Mouse (Mus musculus): ENCODE results near the gene Ahnak.
"Not testable (repeated sequence)": the region's sequence is repeated elsewhere in the genome, so short reads cannot be mapped to it uniquely, and the experiment has no call there.

Ahnak gene

DNA sequence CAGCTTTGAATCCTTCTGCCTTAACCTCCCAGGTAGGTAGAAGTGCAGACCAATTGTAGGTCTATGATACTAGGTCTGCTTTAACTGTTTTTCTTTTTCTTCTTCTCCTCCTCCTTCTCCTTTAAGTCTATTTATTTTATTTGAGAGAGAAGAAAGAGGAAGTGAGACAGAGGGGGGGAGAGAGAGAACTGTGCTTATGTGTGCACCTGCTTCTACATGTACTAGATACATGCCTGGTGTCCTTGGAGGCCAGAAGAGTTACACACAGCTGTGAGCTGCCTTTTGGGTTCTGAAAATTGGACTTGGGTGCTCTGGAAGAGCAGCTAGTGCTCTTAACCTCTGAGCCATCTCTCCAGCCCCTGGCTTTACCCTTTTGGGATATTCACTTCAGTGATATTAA, 52.0 kb downstream of the Ahnak start:
- DNase-seq (ENCODE audit: low spot score) = no peak

DNA sequence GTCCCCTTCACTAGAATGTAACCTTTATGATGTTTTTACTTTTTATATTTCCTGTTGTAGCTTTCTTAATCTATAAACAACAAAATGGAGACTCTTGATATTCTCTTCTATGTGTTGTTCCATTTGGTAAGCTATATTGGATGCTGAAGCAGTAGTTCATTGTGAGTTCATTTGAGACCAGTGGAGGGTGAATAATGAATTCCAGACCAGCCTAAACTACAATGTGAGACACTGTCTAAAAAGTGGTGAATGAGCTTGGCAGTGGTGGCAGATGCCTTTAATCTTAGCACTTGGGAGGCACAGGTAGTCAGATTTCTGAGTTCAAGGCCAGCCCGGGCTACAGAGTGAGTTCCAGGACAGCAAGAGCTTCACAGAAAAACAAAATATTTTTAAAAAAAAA, 54.0 kb downstream of the Ahnak start:
- DNase-seq (ENCODE audit: low spot score) = no peak

DNA sequence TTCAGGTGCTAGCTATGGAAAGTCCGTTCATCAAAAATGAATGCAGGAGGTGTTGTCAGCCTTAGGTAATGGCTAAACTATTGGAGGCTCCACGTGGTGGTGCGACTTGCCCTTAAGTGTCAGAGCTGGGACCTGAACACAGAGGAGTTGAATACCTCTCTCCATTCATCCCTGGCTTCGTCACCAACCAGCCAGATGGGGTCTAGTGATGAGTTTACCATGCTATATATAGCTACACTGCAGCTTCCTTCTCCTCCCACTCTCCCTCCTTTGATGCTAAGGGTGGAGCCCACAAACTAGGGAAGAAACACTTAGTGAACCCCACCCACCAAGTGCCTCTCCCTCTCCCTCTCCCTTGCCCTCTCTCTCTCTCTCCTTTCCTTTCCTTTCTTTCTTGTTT, 55.2 kb downstream of the Ahnak start:
- no peak for DNase-seq (ENCODE audit: low spot score)

DNA sequence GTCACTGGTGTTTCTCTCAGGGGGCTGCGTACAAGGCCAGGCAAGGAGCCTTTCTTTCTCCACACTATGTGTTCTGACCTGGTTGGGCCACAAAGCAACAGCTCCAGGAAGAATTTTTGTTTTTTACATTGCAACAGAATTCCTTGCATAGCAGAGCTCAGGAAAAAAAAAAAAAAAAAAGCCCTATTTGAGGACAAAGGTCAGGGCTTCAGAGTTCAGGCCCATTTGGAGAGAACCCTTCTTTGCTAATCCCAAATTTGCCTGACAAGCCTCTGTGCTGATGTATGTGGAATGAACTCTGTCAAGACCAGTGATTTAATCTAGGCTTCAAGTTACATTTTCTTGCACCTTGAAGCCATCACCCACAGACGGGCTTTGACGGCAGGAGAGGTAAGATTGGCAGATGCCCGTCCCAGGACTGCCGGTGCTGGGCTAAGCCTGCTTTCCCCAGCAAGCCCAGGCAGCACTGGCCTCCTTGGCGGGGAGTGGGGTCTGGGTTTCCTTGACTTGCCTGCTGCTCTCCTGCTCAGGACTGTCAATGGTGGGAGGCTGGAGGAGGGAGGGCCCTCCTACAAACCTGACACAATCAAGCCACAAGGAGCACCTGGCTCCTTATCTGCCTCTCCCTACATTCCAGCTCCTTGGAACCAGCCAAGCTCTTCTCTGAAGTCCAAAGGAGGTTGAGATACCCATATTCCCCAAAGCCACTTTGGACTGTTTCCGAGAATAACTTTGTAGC, 58.3 kb downstream of the Ahnak start:
- DNase-seq (ENCODE audit: low spot score) = no peak

DNA sequence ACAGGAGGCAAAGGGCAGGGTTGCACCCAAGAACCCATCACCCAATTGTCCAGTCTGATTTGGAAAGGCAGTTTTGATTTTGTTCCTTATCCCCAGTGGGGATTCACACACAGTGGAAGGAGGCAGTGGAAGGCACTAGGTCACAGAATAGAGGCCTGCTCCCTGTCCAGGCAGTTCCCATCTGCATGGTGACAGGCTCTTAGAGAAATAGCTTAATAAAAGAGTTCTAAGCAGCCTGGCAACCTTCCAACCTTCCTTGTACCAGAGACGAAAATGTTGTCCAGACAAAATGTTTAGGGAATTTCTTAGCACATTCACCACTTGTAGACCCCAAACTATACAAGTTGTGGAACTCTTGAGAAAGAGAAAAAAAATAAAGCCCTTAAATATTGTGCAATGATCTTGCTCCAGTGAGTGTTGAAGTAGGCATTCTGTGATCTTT, 58.9 kb downstream of the Ahnak start:
- no peak for DNase-seq (ENCODE audit: low spot score)

DNA sequence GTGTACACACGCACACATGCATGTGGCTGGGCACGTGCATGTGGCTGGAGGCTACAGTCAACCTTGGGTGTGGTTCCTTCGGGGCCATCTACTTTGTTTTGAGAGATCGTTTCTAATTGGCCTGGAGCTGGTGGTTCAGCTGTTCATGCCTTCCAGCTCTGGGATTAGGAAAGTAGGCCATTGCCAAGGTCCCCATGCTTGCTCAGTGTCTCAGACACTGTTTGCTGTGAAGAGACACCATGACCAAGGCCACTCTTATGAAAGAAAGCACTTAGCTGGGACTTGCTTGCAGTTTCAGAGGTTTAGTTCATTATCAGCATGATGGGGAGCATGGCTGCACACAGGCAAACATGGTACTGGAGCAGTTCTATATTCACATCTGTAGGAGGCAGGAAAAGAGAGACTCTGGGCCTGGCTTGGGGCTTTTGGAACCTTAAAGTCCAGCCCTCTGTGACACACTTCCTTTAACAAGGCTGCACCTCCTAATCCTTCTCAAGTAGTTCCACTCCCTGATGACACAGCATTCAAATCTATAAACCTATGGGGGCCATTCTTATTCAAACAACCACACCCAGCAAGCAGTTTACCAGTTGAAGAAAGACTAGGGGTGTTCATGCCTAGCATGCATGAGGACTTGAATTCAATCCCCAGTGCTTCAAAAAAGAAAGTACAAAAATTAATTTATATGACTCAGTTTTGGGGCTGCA, 60.0 kb downstream of the Ahnak start:
- DNase-seq (ENCODE audit: low spot score) = no peak

DNA sequence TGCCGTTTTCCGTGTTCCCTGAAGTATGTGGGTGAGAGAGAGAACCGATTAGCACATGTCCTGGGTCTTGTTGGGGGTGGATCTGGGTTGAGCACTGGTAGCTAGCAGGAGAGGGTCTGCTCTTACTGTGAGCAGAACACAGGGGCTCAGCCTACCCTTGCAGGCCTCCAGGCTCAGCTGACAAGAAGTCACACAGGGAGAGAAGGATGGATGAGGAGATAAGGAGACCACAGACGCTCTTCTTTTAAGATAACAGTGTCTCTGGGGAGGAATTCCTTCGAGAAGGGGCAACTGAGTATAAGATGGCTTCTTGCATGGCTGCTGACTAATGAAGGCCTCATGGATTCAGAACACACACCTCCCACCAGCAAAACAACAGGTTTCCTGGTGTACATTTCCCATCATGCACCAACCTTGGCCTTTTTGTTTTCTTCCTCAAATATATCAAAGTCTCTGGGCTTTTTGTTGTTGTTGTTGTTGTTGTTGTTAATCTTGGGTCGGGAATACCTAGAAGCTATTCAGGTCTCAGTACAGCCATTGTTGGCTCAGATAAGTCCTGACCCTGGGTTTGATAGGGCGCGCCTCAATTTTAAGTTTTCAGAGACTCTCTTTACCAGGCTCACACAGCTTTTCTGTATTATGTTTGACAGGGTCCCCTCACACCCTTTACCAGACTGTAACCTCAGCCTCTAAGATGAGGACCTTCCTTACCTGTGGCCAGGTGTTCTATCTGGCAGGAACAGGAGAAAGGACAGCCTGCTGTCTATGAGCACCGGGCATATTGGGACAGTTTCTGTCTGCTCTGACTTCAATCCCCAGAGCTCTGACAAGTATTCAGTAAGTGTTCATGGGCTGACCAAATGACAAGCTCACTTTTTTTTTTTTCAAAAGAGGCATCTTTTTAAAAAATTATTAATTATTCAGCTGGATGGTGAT, 61.5 kb downstream of the Ahnak start:
- DNase-seq (ENCODE audit: low spot score) = no peak

DNA sequence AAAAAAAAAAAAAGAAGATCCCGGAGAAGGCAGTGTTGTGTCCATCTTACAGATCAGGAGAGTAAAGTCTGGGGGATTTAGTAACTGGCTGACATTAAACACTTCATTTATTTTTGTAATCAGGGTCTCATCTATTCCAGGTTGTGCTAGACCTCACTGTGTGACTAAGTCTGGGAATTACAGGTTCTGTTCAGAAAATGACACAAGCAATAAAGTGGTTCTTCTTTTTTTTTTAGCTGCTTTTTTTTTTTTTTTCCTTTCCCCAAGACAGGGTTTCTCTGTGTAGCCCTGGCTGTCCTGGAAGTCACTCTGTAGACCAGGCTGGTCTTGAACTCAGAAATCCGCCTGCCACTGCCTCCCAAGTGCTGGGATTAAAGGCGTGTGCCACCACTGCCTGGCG, 62.9 kb downstream of the Ahnak start:
- not testable (repeated sequence) for DNase-seq (ENCODE audit: low spot score)

DNA sequence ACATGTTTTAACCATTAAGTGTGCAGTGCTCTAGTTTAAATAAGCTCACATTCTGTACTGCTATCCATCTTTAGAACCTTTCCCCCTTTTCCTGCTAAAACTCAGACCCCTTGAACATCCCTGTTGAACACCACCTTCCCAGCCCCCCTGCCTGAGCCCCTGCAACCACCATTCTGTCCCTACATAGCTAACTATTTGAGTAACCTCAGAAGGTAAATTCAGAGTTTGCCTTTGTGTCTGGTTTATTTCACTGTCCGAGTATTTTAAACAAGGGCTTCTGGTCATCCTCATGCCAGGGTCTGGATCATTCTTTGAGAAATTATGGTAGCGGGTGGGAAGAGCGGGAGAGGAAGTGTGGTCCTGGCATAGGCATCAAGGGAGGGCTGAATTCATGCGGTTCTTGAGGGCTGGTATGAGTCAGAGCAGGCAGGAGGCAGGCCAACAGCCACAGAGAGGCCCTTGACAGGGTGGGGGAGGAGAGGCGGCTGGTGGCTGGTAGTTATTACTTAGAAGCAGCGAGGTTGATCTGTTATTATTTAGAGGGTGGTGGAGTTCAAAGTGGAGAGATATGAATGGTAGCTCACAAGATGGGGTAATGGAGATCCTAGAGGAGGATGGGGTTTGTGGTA, 63.8 kb downstream of the Ahnak start:
- DNase-seq (ENCODE audit: low spot score) = no peak

DNA sequence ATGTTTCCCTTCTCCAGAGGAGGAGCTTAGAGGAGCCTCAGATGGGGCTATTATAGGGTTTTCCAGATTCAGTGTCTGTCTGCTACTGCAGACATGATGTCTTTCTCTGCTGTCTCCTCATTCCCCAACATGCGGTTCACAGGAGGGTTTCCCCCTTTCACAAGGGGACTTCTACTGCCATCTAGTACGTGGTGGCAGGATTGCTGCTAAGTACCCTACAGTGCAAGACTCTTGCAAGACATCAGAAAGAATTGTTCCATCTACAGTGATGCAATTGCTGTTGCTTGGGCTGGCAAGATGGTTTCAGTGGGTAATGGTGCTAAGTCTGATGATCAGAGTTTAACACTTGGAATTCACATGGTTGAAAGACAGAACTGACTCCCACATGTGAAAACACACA, 66.1 kb downstream of the Ahnak start:
- no peak for DNase-seq (ENCODE audit: low spot score)

DNA sequence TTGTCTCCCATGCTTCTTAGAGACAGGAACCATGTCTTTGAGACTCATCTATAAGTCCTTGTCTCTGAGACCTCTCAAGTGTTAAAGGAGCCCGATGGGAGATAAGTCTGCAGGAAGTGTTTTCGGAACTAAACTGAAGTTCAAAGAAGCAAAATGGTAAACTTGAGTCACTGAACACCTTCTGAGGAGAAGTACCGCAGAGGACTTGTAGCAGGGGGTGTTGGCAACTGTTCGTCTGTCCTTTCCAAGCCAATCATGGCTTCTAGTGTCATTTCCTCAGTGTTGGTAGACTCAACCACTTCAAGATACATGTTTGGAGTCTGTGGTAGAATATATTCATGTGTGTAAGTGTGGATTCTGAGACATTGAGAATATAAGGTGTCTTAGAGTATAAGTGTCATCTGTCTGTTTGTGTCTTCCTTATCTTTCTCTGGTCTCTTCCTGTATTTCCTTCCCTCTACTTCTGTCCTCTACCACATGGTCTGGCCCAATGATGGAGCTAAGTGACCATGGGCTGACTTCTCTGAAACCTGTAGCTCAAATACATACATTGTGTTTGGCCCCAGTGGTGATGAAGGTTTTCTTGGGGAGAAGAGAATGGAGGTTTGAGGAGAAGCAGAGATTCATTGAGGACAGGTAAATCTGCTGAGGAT, 66.7 kb downstream of the Ahnak start:
- no peak for DNase-seq (ENCODE audit: low spot score)

DNA sequence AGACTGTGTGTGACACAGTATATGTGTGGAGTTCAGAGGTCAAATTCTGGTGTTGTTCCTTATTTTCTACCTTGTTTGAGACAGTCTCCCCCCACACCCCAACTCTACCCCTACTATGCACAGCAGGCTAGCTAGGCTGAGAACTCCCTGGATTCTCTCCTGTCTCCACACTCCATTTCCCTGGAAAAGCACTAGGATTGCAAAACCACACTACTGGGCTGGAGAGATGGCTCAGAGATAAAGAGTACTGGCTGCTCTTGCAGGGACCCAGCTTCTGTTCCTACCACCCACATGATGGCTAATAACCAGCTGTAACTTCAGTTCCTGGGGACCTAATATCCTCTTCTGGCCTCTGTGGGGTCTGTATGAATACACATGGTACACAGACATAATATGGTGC, 68.6 kb downstream of the Ahnak start:
- DNase-seq (ENCODE audit: low spot score) = no peak

DNA sequence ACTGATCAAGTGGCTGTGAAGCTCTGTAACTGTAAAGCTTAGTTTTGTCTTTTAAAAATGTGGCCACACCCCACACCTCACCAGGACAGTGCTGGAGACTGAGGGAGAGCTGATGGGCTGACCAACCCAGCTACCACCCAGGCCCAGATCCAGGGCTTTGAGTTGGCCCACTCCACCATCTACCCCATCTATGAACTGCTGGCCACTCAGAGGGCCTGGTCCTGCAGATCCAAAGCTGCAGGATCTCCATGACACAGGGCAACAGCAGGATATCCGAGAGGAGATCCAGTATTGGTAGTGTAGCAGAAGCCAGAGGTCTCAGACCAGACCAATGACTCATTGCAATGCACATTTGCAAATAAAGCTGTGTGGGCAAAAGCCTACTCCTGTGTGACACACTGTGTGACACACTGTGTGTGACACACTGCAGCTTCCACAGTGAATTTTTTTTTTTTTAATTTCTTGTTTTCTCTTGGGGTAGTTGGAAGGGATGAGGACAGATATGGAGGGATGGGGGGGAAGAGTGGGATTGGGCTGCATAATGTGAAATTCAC, 69.3 kb downstream of the Ahnak start:
- no peak for DNase-seq (ENCODE audit: low spot score)

DNA sequence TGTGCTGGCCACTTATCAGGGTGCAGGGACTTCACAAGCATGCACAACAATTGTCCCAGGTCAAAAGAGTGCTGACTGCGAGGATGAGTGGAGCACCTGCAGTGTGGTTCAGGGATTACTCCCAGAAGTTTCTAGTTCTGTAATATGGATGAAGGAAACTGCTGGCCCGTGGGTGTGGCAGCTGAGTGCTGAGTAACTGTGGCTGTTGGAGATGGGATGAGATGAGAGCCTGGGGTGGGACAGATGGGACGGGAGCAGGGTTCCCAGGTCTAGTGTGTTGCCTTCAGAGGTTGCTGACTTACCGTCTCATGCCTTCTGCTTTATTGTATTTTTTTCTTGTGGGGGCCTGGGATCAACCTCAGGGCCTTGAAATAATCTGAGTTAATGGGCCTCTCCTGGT, 69.9 kb downstream of the Ahnak start:
- DNase-seq (ENCODE audit: low spot score) = no peak

DNA sequence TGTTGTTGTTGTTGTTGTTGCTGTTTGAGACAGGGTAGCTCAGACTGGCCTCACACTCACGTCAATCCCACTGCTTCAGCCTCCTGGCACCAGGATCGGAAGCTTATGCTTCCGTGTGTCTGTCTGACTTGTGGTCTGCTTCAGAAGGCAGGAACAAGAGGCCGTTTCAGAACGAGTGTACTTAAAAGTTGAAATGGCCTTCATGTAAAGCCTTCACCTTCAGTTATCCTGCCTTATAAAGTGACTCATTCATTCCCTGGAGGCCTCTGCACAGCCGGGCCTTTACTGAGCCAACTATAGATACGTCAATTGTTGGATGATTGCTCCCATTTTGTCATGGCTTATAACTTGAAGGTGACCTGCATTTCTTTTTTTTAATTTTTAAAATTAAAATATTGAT, 70.3 kb downstream of the Ahnak start:
- DNase-seq (ENCODE audit: low spot score) = no peak

DNA sequence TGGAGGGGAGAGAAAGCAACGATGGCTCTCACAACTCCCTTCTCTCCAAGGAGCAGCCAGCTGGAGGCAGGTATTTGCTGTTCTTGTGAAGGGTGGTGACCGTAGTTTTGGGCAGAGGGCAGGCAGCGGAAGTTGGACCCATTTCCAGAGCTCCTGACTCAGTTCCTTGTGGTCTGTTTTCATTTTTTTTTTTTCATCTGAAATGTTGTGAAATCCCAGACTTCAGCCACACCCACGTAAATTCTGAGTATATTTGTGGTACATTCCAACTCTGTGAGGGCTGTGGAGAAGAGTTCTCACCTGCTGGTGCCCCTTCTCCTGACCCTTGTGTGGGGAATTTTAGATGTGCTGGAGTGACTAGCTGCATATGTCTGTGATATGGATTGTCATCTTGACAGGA, 71.0 kb downstream of the Ahnak start:
- DNase-seq (ENCODE audit: low spot score) = no peak

DNA sequence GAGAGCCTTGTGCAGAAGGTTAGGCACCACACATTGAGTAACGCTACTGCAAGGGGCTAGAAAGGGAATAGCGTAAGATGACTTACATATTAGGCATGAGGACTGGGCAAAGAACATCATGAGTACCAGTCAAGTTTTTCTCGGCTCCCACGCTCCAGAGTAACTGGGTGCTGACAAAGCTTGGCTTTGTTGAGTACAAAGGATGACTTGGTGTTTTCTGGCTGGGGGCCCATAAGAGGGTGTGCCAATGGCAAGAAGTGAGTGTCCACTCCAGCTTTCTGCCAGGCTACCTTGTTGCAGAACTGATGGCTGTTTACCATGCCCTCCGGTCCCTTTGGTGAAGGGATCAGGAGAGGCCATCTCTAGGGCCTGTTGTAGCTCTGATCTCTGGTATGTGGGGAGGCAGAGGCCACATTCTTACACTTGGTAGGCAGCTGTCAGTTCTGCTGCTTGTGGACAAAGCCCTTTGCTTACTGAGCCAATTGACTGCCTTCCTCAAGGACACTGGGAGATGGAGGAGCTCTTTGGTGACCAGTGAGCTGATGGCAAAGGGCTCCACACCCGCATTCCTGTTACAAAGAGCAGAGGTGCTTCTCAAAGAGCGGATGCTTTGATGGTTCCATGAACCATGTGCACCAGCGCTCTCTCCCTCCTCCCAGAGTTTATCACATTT, 72.3 kb downstream of the Ahnak start:
- no peak for DNase-seq (ENCODE audit: low spot score)

DNA sequence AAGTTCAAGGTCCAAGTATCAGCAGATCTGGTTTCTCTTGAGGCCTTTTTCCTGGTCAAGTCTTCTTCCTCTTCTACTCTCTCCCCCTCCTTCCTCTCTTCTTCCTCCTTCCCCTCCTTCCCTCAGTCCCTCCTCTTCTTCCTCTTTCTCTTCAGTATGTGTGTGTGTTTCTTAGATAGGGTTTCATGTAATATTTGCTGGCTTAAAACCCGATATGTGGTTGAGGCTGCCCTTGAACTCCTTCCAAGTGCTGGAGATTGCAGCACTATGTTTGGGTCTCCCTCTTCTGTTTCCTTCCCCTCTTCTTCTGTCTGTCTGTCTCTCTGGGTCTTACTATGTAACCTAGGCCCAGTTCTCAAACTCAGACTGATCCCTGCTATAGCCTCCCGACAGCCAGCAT, 73.7 kb downstream of the Ahnak start:
- no peak for DNase-seq (ENCODE audit: low spot score)

DNA sequence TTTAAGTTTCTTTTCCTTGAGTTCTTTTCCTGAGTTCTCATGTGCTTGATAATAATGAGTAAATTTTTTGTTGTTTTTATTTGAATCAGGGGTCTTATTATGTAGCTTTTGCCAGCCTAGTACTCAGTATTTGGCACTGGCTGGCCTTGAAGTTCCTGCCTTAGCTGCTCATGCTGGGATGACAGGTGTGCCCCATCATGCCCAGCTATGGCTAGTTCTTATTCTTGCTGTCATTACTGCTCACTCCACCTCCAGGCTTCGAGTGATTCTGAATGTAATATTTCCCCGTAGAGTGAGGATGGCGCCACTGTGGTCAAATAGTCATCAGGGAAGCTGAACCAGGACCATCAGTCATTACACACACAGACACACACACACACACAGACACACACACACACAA, 74.7 kb downstream of the Ahnak start:
- no peak for DNase-seq (ENCODE audit: low spot score)

DNA sequence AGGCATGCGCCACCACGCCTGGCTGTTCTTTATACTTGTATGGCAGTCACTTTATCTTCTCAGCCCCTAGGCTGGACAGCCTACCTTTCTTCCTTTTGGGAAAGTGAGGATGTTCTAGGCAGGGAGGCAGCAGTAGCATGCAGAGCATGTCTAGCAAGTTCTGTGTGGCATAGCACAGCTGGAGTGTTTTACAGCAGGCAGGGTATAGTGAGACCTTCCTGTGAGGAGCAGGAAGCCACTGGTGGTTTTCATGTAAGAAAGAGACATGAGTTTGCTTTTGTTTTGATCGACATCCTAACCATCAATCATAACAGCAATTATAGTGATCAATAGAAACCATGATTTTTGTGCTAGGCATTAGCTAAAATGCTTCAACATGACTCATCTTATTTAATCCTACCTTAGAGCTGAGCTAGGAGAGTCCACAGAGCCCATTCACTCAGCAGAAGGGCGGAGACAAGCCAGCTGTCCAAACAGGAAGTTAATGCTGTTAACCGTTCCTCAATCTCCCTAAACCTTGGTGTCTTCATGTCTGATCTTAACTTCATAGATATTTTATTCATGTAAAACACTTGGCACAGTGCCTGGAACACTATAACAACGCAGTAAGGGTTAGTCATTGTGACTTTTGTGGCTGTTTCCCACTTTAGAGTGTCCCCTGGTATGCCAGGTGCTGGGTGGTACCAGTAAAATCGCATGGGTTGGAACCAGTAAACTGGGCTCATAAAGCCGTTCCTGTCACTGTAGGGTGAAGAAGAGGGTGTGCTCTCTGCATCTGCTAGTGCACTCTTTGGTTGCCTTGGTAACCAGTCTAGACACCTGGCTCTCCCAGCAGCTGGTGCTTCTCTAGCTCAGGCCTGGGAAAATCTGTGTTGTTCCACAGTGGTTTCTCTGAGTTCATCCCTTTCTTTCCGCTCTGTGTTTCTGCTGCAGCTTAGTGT, 76.8 kb downstream of the Ahnak start:
- DNase-seq (ENCODE audit: low spot score) = no peak
